Mouse (Mus musculus) erythroblast, adult 5-6 weeks (primary cell): ENCODE measurements around the gene Gcn1l1. TPM values are rescaled to one million over a fixed set of nuclear protein-coding genes. Genes with fewer than 3 reads are reported as not detected.

ENCODE experiments used
- total RNA-seq, 2 experiments: library from RNA; stranded (forward) in 1 of 2; stranded (reverse) in 1 of 2; fragments of 150-400 nt in 1 of 2; fragments of 200-764, 138-1000 nt in 1 of 2; gene quantifications; 2 replicates each; pipeline versions ENCODE4 v1.2.3 to v1.2.4; 2015 to 2017; ENCODE audit warnings: low replicate concordance in 2 of 2

The Gcn1l1 gene
- total RNA-seq, 2 experiments from 2014 or later = 9.4 to 14.2 TPM

Other genes with a start within 250 kb of the Gcn1l1 start
- 25.5 and 41.1 TPM in 2 replicates for gene Srsf9, start 238.1 kb upstream of the Gcn1l1 start, total RNA-seq (2015; ENCODE audit: low replicate concordance)
- gene Srsf9, start 238.1 kb upstream of the Gcn1l1 start, total RNA-seq (2017; ENCODE audit: low replicate concordance) = 29.1 and 32.1 TPM in 2 replicates
- gene Gatc, start 224.1 kb upstream of the Gcn1l1 start, total RNA-seq (2015; ENCODE audit: low replicate concordance) = 15.0 and 18.4 TPM in 2 replicates
- gene Gatc, start 224.1 kb upstream of the Gcn1l1 start, total RNA-seq (2017; ENCODE audit: low replicate concordance) = 1.8 and 4.1 TPM in 2 replicates
- gene Triap1, start 224.0 kb upstream of the Gcn1l1 start, total RNA-seq (2015; ENCODE audit: low replicate concordance) = 9.6 and 9.8 TPM in 2 replicates
- gene Triap1, start 224.0 kb upstream of the Gcn1l1 start, total RNA-seq (2017; ENCODE audit: low replicate concordance) = 2.8 and 7.7 TPM in 2 replicates
- gene Cox6a1, start 216.3 kb upstream of the Gcn1l1 start, total RNA-seq (2015; ENCODE audit: low replicate concordance) = 164 and 167 TPM in 2 replicates
- gene Cox6a1, start 216.3 kb upstream of the Gcn1l1 start, total RNA-seq (2017; ENCODE audit: low replicate concordance) = 24.7 and 54.8 TPM in 2 replicates
- gene Msi1, start 135.7 kb upstream of the Gcn1l1 start, total RNA-seq (2015; ENCODE audit: low replicate concordance) = not detected in 2 replicates
- gene Msi1, start 135.7 kb upstream of the Gcn1l1 start, total RNA-seq (2017; ENCODE audit: low replicate concordance) = not detected in 2 replicates
- gene Pla2g1b, start 99.0 kb upstream of the Gcn1l1 start, total RNA-seq (2015; ENCODE audit: low replicate concordance) = not detected in 2 replicates
- gene Pla2g1b, start 99.0 kb upstream of the Gcn1l1 start, total RNA-seq (2017; ENCODE audit: low replicate concordance) = not detected in 2 replicates
- gene Sirt4, start 80.5 kb upstream of the Gcn1l1 start, total RNA-seq (2015; ENCODE audit: low replicate concordance) = 3.1 and 5.9 TPM in 2 replicates
- 0.60 and 2.0 TPM in 2 replicates for gene Sirt4, start 80.5 kb upstream of the Gcn1l1 start, total RNA-seq (2017; ENCODE audit: low replicate concordance)
- 18.8 and 38.5 TPM in 2 replicates for gene Pxn, start 58.6 kb upstream of the Gcn1l1 start, total RNA-seq (2015; ENCODE audit: low replicate concordance)
- gene Pxn, start 58.6 kb upstream of the Gcn1l1 start, total RNA-seq (2017; ENCODE audit: low replicate concordance) = 14.8 and 57.5 TPM in 2 replicates
- gene Rplp0, start 5.8 kb upstream of the Gcn1l1 start, total RNA-seq (2015; ENCODE audit: low replicate concordance) = 681 and 822 TPM in 2 replicates
- gene Rplp0, start 5.8 kb upstream of the Gcn1l1 start, total RNA-seq (2017; ENCODE audit: low replicate concordance) = 339 and 478 TPM in 2 replicates
- gene Rab35, start 66.7 kb downstream of the Gcn1l1 start, total RNA-seq (2015; ENCODE audit: low replicate concordance) = 17.3 and 17.8 TPM in 2 replicates
- 13.8 and 15.4 TPM in 2 replicates for gene Rab35, start 66.7 kb downstream of the Gcn1l1 start, total RNA-seq (2017; ENCODE audit: low replicate concordance)
- 0.96 TPM in 1 of 2 replicates, not detected in the other for gene Bicdl1, start 166.4 kb downstream of the Gcn1l1 start, total RNA-seq (2015; ENCODE audit: low replicate concordance)
- 0.34 and 0.98 TPM in 2 replicates for gene Bicdl1, start 166.4 kb downstream of the Gcn1l1 start, total RNA-seq (2017; ENCODE audit: low replicate concordance)